Mouse (Mus musculus) heart, postnatal 25 days (tissue): Measurements from ENCODE around the gene Ndufb8. TPM values are rescaled to one million over a fixed set of nuclear protein-coding genes. Genes with fewer than 3 reads are reported as not detected.

Experiments used
- total RNA-seq, 2 experiments: library from RNA; stranded (reverse); gene quantifications; 2 replicates each; pipeline ENCODE4 v1.2.3; 2021

Gene Ndufb8
- total RNA-seq, 2 experiments from 2014 or later: 2,025 to 2,150 TPM

Other genes with a start within 250 kb of the Ndufb8 start
- gene Scd4, start 222.3 kb downstream of the Ndufb8 start, total RNA-seq: 1 to 10 TPM; 6.5 to 9.2 TPM
- 10 to 100 TPM; 34.1 to 67.0 TPM for gene Scd1, start 147.6 kb downstream of the Ndufb8 start, total RNA-seq
- gene Wnt8b, start 62.0 kb downstream of the Ndufb8 start, total RNA-seq: not detected
- gene Sec31b, start 9.6 kb downstream of the Ndufb8 start, total RNA-seq: 1 to 10 TPM; 6.5 to 6.9 TPM
- not detected for gene Gm20538, start 2.6 kb downstream of the Ndufb8 start, total RNA-seq
- 10 to 100 TPM; 56.5 to 58.9 TPM for gene Hif1an, start 7.4 kb upstream of the Ndufb8 start, total RNA-seq
- gene Pax2, start 200.6 kb upstream of the Ndufb8 start, total RNA-seq: not detected